Mouse (Mus musculus): Measurements from ENCODE around the gene Ubtd2.

The Ubtd2 gene

DNA sequence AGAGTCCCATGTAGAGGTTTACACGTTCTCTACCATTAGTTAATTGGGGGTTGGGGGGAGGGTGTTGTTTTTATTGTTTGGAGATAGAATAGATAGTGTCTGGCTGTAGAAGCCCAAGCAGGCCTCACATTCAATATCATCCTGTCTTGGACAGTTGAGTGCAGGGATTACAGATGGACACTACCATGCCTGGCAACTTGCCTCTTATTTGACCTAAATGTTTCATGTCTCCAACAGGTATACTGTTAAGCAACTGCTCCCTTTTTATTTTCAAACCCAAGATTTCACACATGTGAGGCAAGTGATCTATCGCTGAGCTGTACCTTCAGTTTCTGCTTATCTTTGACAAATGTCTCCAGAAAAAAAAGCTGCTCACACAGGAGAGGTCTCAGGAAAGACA is 26.4 kb downstream of the Ubtd2 start:
- Histone ChIP-seq H3K4me1 (replicated peaks; ENCODE audit: low read depth, low read length) (0 out of 2 replicates have a peak, but pooled peaks cover under 1% of the 10 kb centered on the region), H3K27me3 (ENCODE audit: insufficient read depth, low read length) (no peaks in the 10 kb centered on the region), H3K9me3 (ENCODE audit: low read length) (no peaks in the 10 kb centered on the region), H3K36me3 (ENCODE audit: insufficient read depth, low read length) (no peaks in the 10 kb centered on the region), H3K4me3 (replicated peaks; ENCODE audit: low read length) (no peak overlapping the region)
- TF ChIP-seq POU5F1 (IDR thresholded peaks at IDR 0.05; ENCODE audit: borderline replicate concordance, low read length) (no peak), NANOG (IDR thresholded peaks at IDR 0.05; ENCODE audit: borderline replicate concordance, low read length) (no peak), CTCF (conservative IDR thresholded peaks at IDR 0.05; ENCODE audit: low read length) (no peak)

DNA sequence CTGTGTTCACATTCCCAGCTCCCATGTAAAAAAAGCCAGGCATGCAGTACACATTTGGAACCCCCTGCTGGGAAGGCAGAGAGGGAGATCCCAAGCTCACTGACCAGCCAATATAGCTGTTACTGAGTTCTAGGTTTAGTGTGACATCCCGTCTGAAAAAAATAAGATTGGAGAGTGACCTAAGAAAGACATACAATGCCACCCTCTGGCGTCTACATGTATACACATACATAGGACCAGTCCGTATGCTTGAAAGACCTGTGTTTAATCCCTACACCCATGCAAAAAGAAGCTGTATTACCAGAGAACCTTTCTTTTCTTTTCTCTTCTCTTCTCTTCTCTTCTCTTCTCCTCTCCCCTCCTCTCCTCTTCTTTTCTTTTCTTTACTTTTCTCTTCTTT is 30.1 kb downstream of the Ubtd2 start:
- Histone ChIP-seq H3K9me3 (ENCODE audit: low read length) (no peaks in the 10 kb centered on the region), H3K4me1 (replicated peaks; ENCODE audit: low read depth, low read length) (0 out of 2 replicates have a peak, but pooled peaks cover 4% of the 10 kb centered on the region), H3K36me3 (ENCODE audit: insufficient read depth, low read length) (no peaks in the 10 kb centered on the region), H3K27me3 (ENCODE audit: insufficient read depth, low read length) (no peaks in the 10 kb centered on the region), H3K4me3 (replicated peaks; ENCODE audit: low read length) (no peak overlapping the region)
- TF ChIP-seq CTCF (conservative IDR thresholded peaks at IDR 0.05; ENCODE audit: low read length) (no peak), NANOG (IDR thresholded peaks at IDR 0.05; ENCODE audit: borderline replicate concordance, low read length) (no peak), POU5F1 (IDR thresholded peaks at IDR 0.05; ENCODE audit: borderline replicate concordance, low read length) (no peak)

DNA sequence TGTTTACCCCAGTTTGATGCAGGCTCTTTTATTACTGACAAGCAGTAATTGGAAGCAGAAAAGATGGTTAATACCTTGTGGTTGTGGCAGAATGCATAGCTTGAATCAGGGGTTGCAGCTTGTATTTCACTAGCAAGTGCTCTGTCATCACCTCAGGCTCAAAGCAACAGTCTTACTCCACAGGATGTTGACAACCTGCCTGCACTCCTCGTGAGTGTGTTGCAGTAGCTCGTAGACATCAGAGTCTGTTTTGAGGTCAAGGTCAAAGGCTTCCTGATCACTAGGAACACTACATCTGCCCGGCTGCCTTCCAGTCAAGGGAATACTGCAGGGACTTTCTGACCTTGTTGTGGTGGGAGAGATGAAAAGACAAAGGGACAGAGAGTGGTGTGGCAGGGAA is 31.5 kb downstream of the Ubtd2 start:
- Histone ChIP-seq H3K4me3 (replicated peaks; ENCODE audit: low read length) (no peak overlapping the region), H3K4me1 (replicated peaks; ENCODE audit: low read depth, low read length) (0 out of 2 replicates have a peak, but pooled peaks cover 4% of the 10 kb centered on the region), H3K9me3 (ENCODE audit: low read length) (no peaks in the 10 kb centered on the region), H3K27me3 (ENCODE audit: insufficient read depth, low read length) (no peaks in the 10 kb centered on the region), H3K36me3 (ENCODE audit: insufficient read depth, low read length) (no peaks in the 10 kb centered on the region)
- TF ChIP-seq NANOG (IDR thresholded peaks at IDR 0.05; ENCODE audit: borderline replicate concordance, low read length), result no peak
- TF ChIP-seq CTCF (conservative IDR thresholded peaks at IDR 0.05; ENCODE audit: low read length), result no peak
- no peak for TF ChIP-seq POU5F1 (IDR thresholded peaks at IDR 0.05; ENCODE audit: borderline replicate concordance, low read length)

- TF ChIP-seq NANOG (IDR thresholded peaks at IDR 0.05; ENCODE audit: borderline replicate concordance, low read length), result no peak
- no peak for TF ChIP-seq POU5F1 (IDR thresholded peaks at IDR 0.05; ENCODE audit: borderline replicate concordance, low read length)
- peak; percentile 63 for TF ChIP-seq CTCF (conservative IDR thresholded peaks at IDR 0.05; ENCODE audit: low read length)
- Histone ChIP-seq H3K4me1 (replicated peaks; ENCODE audit: low read depth, low read length) (0 out of 2 replicates have a peak, but pooled peaks cover 4% of the 10 kb centered on the region), H3K9me3 (ENCODE audit: low read length) (no peaks in the 10 kb centered on the region), H3K4me3 (replicated peaks; ENCODE audit: low read length) (no peak overlapping the region), H3K27me3 (ENCODE audit: insufficient read depth, low read length) (no peaks in the 10 kb centered on the region), H3K36me3 (ENCODE audit: insufficient read depth, low read length) (no peaks in the 10 kb centered on the region)
Observed at GRCm38 (mm10) chr11:32487501-32487900, 32.3 kb downstream of the Ubtd2 start.

GRCm38 (mm10) chr11:32488344-32488743 is 33.2 kb downstream of the Ubtd2 start:
- Histone ChIP-seq H3K27me3 (ENCODE audit: insufficient read depth, low read length) (no peaks in the 10 kb centered on the region), H3K4me1 (replicated peaks; ENCODE audit: low read depth, low read length) (0 out of 2 replicates have a peak, but pooled peaks cover 4% of the 10 kb centered on the region), H3K9me3 (ENCODE audit: low read length) (no peaks in the 10 kb centered on the region), H3K4me3 (replicated peaks; ENCODE audit: low read length) (no peak overlapping the region), H3K36me3 (ENCODE audit: insufficient read depth, low read length) (no peaks in the 10 kb centered on the region)
- TF ChIP-seq POU5F1 (IDR thresholded peaks at IDR 0.05; ENCODE audit: borderline replicate concordance, low read length) (no peak), CTCF (conservative IDR thresholded peaks at IDR 0.05; ENCODE audit: low read length) (no peak), NANOG (IDR thresholded peaks at IDR 0.05; ENCODE audit: borderline replicate concordance, low read length) (no peak)

- no peaks in the 10 kb centered on the region for H3K36me3 ChIP-seq (ENCODE audit: insufficient read depth, low read length)
- H3K9me3 ChIP-seq (ENCODE audit: low read length), result no peaks in the 10 kb centered on the region
- no peaks in the 10 kb centered on the region for H3K27me3 ChIP-seq (ENCODE audit: insufficient read depth, low read length)
- H3K4me1 ChIP-seq (replicated peaks; ENCODE audit: low read depth, low read length), result 0 out of 2 replicates have a peak, but pooled peaks cover 4% of the 10 kb centered on the region
- TF ChIP-seq POU5F1 (IDR thresholded peaks at IDR 0.05; ENCODE audit: borderline replicate concordance, low read length) (no peak), CTCF (conservative IDR thresholded peaks at IDR 0.05; ENCODE audit: low read length) (no peak), NANOG (IDR thresholded peaks at IDR 0.05; ENCODE audit: borderline replicate concordance, low read length) (no peak)
- no peak overlapping the region for H3K4me3 ChIP-seq (replicated peaks; ENCODE audit: low read length)
Observed at GRCm38 (mm10) chr11:32488808-32489670, 33.9 kb downstream of the Ubtd2 start.

GRCm38 (mm10) chr11:32491079-32491478 is 35.9 kb downstream of the Ubtd2 start:
- H3K4me3 ChIP-seq (replicated peaks; ENCODE audit: low read length), result no peak overlapping the region
- no peaks in the 10 kb centered on the region for H3K9me3 ChIP-seq (ENCODE audit: low read length)
- H3K36me3 ChIP-seq (ENCODE audit: insufficient read depth, low read length), result no peaks in the 10 kb centered on the region
- no peaks in the 10 kb centered on the region for H3K27me3 ChIP-seq (ENCODE audit: insufficient read depth, low read length)
- H3K4me1 ChIP-seq (replicated peaks; ENCODE audit: low read depth, low read length), result 0 out of 2 replicates have a peak, but pooled peaks cover 4% of the 10 kb centered on the region
- TF ChIP-seq CTCF (conservative IDR thresholded peaks at IDR 0.05; ENCODE audit: low read length) (no peak), POU5F1 (IDR thresholded peaks at IDR 0.05; ENCODE audit: borderline replicate concordance, low read length) (no peak), NANOG (IDR thresholded peaks at IDR 0.05; ENCODE audit: borderline replicate concordance, low read length) (no peak)

- Histone ChIP-seq H3K4me3 (replicated peaks; ENCODE audit: low read length) (no peak overlapping the region), H3K27me3 (ENCODE audit: insufficient read depth, low read length) (no peaks in the 10 kb centered on the region), H3K4me1 (replicated peaks; ENCODE audit: low read depth, low read length) (0 out of 2 replicates have a peak, but pooled peaks cover 4% of the 10 kb centered on the region), H3K9me3 (ENCODE audit: low read length) (no peaks in the 10 kb centered on the region), H3K36me3 (ENCODE audit: insufficient read depth, low read length) (no peaks in the 10 kb centered on the region)
- TF ChIP-seq NANOG (IDR thresholded peaks at IDR 0.05; ENCODE audit: borderline replicate concordance, low read length) (no peak), POU5F1 (IDR thresholded peaks at IDR 0.05; ENCODE audit: borderline replicate concordance, low read length) (no peak), CTCF (conservative IDR thresholded peaks at IDR 0.05; ENCODE audit: low read length) (no peak)
Observed at GRCm38 (mm10) chr11:32493312-32493711, 38.1 kb downstream of the Ubtd2 start.
